In genomic region chr4:82916678-82917050, GRCm38 (mm10) we compare ENCODE assay signal across 22 mouse cellular contexts. TPM values are rescaled to one million over a fixed set of nuclear protein-coding genes. Genes with fewer than 3 reads are reported as not detected.
A peak's percentile ranks its signal among the peaks of the same experiment; 100 is the strongest.
DNase-seq lines count a peak whose midpoint lies in the region; ATAC-seq and TF ChIP-seq lines count a peak whose summit lies in the region.
"Had no signal": no experiment of that assay in that cellular context is flagged by ENCODE, and none has a peak within 500 bp of the region (broad histone marks: within the 10 kb centered on the region; RNA-seq: fewer than 3 reads in every experiment).

No protein-coding gene starts in this region.

- intact Hi-C loops in left cerebral cortex, adult 2 months (cut with DNase I), result loop anchor here (5.0 kb wide), 1 partner anchor 59 kb away; the partner anchor contains the start of gene Zdhhc21
- intact Hi-C loops in left cerebral cortex, postnatal 14 days (cut with DNase I), result no loop called here

- no peaks in the 10 kb centered on the region for H3K27me3 ChIP-seq in forebrain, embryonic 14.5 days (replicated peaks; ENCODE audit: control insufficient read depth, insufficient read depth, low read length)
- H3K27me3 ChIP-seq in hindbrain, embryonic 15.5 days, result no peaks in the 10 kb centered on the region
- no peaks in the 10 kb centered on the region for H3K27me3 ChIP-seq in neural tube, embryonic 12.5 days (replicated peaks)
- H3K27me3 ChIP-seq: heart, embryonic 15.5 days; limb, embryonic 15.5 days had no signal

- no peak for DNase-seq in left cerebral cortex, adult 2 months (ENCODE audit: extremely low spot score in 1 of 2, low spot score in 2 of 2)
- no peak for DNase-seq in left cerebral cortex, postnatal 14 days (ENCODE audit: low spot score in 2 of 2)
- DNase-seq in forebrain, embryonic 14.5 days (ENCODE audit: low spot score), result peak; percentile 90
- no peak for DNase-seq in retina, embryonic 14.5 days (ENCODE audit: low spot score)
- no peak for DNase-seq in right cerebral cortex, postnatal 25 days
- DNase-seq in heart, postnatal 4 days, result no peak
- DNase-seq: adrenal gland, adult 8-10 months; cerebellum, adult 18-20 months; liver, postnatal 0 days; lung, postnatal 4 days had no signal

- H3K9me3 ChIP-seq in forebrain, embryonic 14.5 days (replicated peaks; ENCODE audit: control insufficient read depth, low read length), result no peaks in the 10 kb centered on the region
- H3K9me3 ChIP-seq in hindbrain, embryonic 15.5 days, result no peaks in the 10 kb centered on the region
- no peaks in the 10 kb centered on the region for H3K9me3 ChIP-seq in neural tube, embryonic 12.5 days
- H3K9me3 ChIP-seq: heart, embryonic 15.5 days; limb, embryonic 15.5 days had no signal

- peak; percentile 81 for ATAC-seq in forebrain, embryonic 14.5 days
- peak; percentile 41 for ATAC-seq in hindbrain, embryonic 15.5 days (ENCODE audit: low FRiP score, low read depth)
- peak; percentile 62; the same call in 1 of the 2 replicates for ATAC-seq in neural tube, embryonic 12.5 days (ENCODE audit: low FRiP score, low read depth)
- ATAC-seq: liver, postnatal 0 days had no signal

- H3K4me2 ChIP-seq in forebrain, embryonic 14.5 days (ENCODE audit: low read length), result peak overlapping the region; percentile 45
- H3K4me2 ChIP-seq in hindbrain, embryonic 15.5 days, result peak overlapping the region; percentile 51
- peak overlapping the region; percentile 31 for H3K4me2 ChIP-seq in neural tube, embryonic 12.5 days (replicated peaks)
- H3K4me2 ChIP-seq: limb, embryonic 15.5 days had no signal

- TF ChIP-seq CTCF in left cerebral cortex, adult 2 months (IDR thresholded peaks at IDR 0.05), result no peak

- peaks cover 35% of the 10 kb centered on the region for H3K4me1 ChIP-seq in forebrain, embryonic 14.5 days (ENCODE audit: control insufficient read depth, insufficient read depth, low read length)
- peaks cover 21% of the 10 kb centered on the region for H3K4me1 ChIP-seq in hindbrain, embryonic 15.5 days (replicated peaks)
- peaks cover 13% of the 10 kb centered on the region; the same call in 1 of the 2 replicates for H3K4me1 ChIP-seq in neural tube, embryonic 12.5 days

- H3K36me3 ChIP-seq in forebrain, embryonic 14.5 days (ENCODE audit: control insufficient read depth, insufficient read depth, low read length), result no peaks in the 10 kb centered on the region
- no peaks in the 10 kb centered on the region for H3K36me3 ChIP-seq in hindbrain, embryonic 15.5 days
- H3K36me3 ChIP-seq in neural tube, embryonic 12.5 days, result no peaks in the 10 kb centered on the region
- H3K36me3 ChIP-seq: G1E; heart, embryonic 15.5 days; limb, embryonic 15.5 days had no signal

- peak overlapping the region; percentile 25; the same call in 1 of the 2 replicates for H3K9ac ChIP-seq in forebrain, embryonic 14.5 days (ENCODE audit: low read length)
- H3K9ac ChIP-seq in hindbrain, embryonic 15.5 days, result no peak overlapping the region; the same call in 1 of the 2 replicates
- no peak overlapping the region for H3K9ac ChIP-seq in neural tube, embryonic 12.5 days
- H3K9ac ChIP-seq: heart, embryonic 15.5 days; limb, embryonic 15.5 days; liver, postnatal 0 days had no signal

- H3K4me3 ChIP-seq in left cerebral cortex, adult 2 months, result peak overlapping the region; percentile 1; the same call in 1 of the 2 replicates
- peak overlapping the region; percentile 3; the same call in 1 of the 2 replicates for H3K4me3 ChIP-seq in forebrain, embryonic 14.5 days (ENCODE audit: low read depth, low read length)
- peak overlapping the region; percentile 9 for H3K4me3 ChIP-seq in hindbrain, embryonic 15.5 days
- H3K4me3 ChIP-seq in neural tube, embryonic 12.5 days, result no peak overlapping the region
- H3K4me3 ChIP-seq: erythroblast, embryonic 14.5 days; heart, embryonic 15.5 days; limb, embryonic 15.5 days had no signal

- WGBS in forebrain, embryonic 14.5 days, result 3% methylated on average over 5 of the region's 5 CpGs
- 10% methylated on average over 5 of the region's 5 CpGs for WGBS in hindbrain, embryonic 15.5 days
- WGBS in neural tube, embryonic 12.5 days, result 24% methylated on average over 5 of the region's 5 CpGs

- 0 out of 2 replicates have a peak overlapping the region, but pooled peaks have one; percentile 15 for H3K27ac ChIP-seq in left cerebral cortex, adult 2 months
- peak overlapping the region; percentile 91 for H3K27ac ChIP-seq in forebrain, embryonic 14.5 days (ENCODE audit: low read depth, low read length)
- peak overlapping the region; percentile 84 for H3K27ac ChIP-seq in hindbrain, embryonic 15.5 days (replicated peaks)
- no peak overlapping the region for H3K27ac ChIP-seq in neural tube, embryonic 12.5 days

RNA-seq across cellular contexts. Expression of gene Cer1, which starts 31.7 kb away (rescaled TPM):
- under 1 TPM; 0.19 to 0.52 TPM for total RNA-seq in left cerebral cortex, adult 2 months (2021)
- under 1 TPM; 0.40 to 0.51 TPM for total RNA-seq in left cerebral cortex, postnatal 14 days (2021)
- polyA plus RNA-seq in forebrain, embryonic 14.5 days (2014; fragmentation: Nextera tagmentation; extraction: Ambion mirVana), result 0.10 TPM in 1 of 2 replicates, not detected in the other
- polyA plus RNA-seq in hindbrain, embryonic 15.5 days (2015; fragmentation: Nextera tagmentation; extraction: Ambion mirVana), result not detected in 2 replicates
- 0.18 TPM in 1 of 2 replicates, not detected in the other for polyA plus RNA-seq in neural tube, embryonic 12.5 days (2016; fragmentation: Nextera tagmentation; extraction: Ambion mirVana)
- total RNA-seq in heart, postnatal 4 days (2021), result not detected
- total RNA-seq: adrenal gland, adult 8-10 months; G1E; heart, adult 18-20 months; layer of hippocampus, adult 18-20 months had no signal
- polyA plus RNA-seq: erythroblast, embryonic 14.5 days; G1E; heart, embryonic 15.5 days; kidney, embryonic 14.5 days; liver, postnatal 0 days; small intestine, adult 2 months; stomach, embryonic 14.5 days; thymus, postnatal 0 days had no signal

RNA-seq across cellular contexts. Expression of gene Zdhhc21, which starts 56.9 kb away (rescaled TPM):
- 10 to 100 TPM; 63.4 to 64.4 TPM for total RNA-seq in left cerebral cortex, adult 2 months (2021)
- total RNA-seq in left cerebral cortex, postnatal 14 days (2021), result 10 to 100 TPM; 58.9 to 62.1 TPM
- 13.1 and 15.7 TPM in 2 replicates for polyA plus RNA-seq in forebrain, embryonic 14.5 days (2014; fragmentation: Nextera tagmentation; extraction: Ambion mirVana)
- polyA plus RNA-seq in hindbrain, embryonic 15.5 days (2015; fragmentation: Nextera tagmentation; extraction: Ambion mirVana), result 17.0 and 18.7 TPM in 2 replicates
- polyA plus RNA-seq in neural tube, embryonic 12.5 days (2016; fragmentation: Nextera tagmentation; extraction: Ambion mirVana), result 14.4 and 17.2 TPM in 2 replicates
- total RNA-seq in heart, postnatal 4 days (2021), result 10 to 100 TPM; 19.8 to 20.3 TPM
- polyA plus RNA-seq: erythroblast, embryonic 14.5 days had no signal
